Mouse (Mus musculus) left cerebral cortex, adult 11 months (tissue): ENCODE results near the gene Krt19.
A peak's percentile ranks its signal among the peaks of the same experiment; 100 is the strongest.

Experiments used
- DNase-seq: peaks from one replicate; pipeline ENCODE4 v3.0.0; 2022; ENCODE audit warnings: low spot score

Krt19 gene

DNA sequence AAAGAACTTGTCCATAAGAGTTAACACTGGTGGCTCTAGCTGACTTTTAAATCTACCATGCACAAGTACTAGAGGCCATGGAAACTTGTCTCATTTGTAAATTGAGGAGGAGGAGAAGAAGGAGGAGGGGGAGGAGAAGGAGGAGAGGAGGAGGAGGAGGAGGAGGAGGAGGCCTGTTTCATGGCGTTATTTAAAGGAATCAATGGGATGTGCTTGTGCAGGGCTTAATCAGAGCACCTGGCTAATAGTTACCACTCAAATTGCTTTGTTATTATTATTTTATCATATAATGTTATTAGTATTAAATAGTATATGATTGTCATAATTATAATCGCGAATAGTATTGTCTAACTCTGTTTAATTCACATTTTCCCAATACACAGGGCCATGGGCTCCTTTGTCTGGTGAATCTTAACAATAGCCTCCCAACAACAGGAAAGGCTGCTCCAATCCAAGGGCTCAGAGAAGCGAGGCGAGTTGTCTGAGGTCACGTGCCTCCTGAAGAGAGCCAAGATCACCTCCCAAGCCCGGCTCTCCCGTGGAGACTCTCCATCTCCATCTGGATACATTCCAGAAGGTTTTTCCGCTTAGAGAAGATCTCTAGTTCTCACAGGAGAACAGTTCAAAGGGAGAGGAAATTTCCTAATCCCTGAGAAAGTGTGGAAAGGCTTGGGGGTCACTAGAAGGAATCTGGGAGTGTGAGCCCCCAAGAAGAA, at the start of gene Krt19:
Gene Krt19, minus strand, starts transcription at position 51 of the 716 bp plus-strand sequence.
- no peak for DNase-seq

GRCm38 (mm10) chr11:100192992-100193391, 44.5 kb upstream of the Krt19 start, which contains the start of gene Krt9:
TSS of gene Krt9 (minus strand) at chr11:100193246.
- peak; percentile 40 for DNase-seq

GRCm38 (mm10) chr11:100191820-100192219, 43.4 kb upstream of the Krt19 start:
- no peak for DNase-seq

- DNase-seq = no peak
These were observed 38.3 kb upstream of the Krt19 start for GRCm38 (mm10) chr11:100186736-100187135.

- DNase-seq = no peak
These were observed 33.3 kb upstream of the Krt19 start for GRCm38 (mm10) chr11:100181725-100182124.

- DNase-seq = no peak
These were observed 30.8 kb upstream of the Krt19 start for GRCm38 (mm10) chr11:100179260-100179659.

DNA sequence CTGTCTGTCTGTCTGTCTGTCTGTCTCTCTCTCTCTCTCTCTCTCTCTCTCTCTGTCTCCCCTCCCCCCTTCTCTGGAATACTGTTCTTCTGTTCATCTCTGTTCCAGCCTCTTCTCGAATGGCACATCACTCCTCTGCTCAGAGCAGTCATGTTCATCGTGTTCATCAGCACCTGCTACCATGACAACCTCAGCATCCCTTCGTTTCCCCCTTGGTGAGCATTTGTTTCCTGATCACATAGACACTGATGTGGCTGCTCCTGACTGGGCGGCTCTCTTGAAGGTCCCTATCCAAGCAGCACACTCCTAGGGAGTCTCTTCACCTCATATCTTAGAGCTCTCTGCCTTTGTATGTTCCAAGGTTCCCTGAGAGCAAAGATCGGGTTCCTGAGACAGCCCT, 29.8 kb upstream of the Krt19 start:
- no peak for DNase-seq

GRCm38 (mm10) chr11:100176791-100177190, 28.3 kb upstream of the Krt19 start:
- no peak for DNase-seq

DNA sequence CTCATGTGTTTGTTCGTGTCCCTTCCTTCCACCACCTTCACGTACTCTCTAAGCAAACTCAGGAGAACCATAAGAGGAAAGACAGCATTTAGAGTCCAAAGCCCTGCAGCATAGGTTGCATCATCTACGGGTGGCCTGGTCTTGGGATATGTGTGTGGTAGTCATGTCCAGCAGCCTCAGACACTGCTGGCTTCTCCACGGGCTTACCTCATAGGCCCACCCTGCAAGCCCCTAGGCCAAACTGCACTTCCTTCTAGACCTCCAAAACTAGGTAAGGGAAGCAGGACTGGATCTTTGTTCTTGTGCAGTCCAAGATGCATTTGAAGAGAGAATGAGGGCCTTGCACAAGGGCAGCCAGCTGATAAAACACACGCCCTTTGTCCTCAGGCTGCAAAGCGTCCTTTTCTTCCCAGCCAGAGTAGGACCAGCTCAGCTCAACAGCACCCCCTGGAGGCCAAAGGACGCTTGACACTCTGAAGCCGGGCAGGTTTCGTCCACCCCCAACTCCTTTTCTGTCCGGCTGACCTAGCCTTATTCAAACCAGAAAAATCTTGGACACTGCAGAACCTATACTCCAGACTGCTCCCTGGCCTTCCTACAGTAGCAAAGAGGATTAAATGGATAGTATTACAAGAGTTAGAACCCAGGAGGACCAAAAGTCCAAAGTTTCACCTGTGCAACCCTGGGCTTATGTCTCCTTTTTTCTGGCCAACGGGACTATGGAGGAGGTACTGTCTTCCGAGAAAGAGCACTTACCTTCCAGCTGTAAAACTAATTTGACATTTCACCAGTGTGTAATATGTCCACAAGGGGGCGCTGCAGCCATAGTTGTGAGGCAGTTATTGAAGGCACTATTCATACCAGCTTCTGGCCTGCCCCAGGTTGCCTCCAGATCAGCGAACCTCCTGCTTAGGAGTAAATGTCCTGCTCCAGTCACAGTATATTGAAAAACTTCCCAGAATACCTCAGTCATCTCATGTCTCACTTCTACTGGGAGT, 20.6 kb upstream of the Krt19 start:
- peak; percentile 37 for DNase-seq

DNA sequence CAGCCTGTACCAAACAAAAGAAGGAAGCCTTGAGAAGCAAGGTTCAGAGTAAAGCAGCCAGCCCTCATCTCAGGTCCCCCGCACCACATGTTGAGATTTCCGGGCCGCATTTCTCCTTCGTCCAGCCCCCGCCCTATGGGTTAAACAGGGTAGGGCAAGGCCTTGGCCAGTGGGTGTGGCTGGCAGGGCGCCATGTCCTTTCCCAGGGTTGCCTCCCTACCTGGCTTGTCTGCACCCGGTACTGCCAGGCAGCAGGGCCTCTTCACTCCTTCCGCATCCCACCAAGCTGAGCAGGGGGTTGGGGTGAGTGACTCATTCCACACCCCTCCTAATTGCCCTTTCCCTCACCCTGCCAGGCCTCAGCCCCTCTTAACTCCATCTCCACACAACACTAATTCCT, 19.6 kb upstream of the Krt19 start:
- DNase-seq = no peak

GRCm38 (mm10) chr11:100164392-100164791, 15.9 kb upstream of the Krt19 start:
- no peak for DNase-seq

DNA sequence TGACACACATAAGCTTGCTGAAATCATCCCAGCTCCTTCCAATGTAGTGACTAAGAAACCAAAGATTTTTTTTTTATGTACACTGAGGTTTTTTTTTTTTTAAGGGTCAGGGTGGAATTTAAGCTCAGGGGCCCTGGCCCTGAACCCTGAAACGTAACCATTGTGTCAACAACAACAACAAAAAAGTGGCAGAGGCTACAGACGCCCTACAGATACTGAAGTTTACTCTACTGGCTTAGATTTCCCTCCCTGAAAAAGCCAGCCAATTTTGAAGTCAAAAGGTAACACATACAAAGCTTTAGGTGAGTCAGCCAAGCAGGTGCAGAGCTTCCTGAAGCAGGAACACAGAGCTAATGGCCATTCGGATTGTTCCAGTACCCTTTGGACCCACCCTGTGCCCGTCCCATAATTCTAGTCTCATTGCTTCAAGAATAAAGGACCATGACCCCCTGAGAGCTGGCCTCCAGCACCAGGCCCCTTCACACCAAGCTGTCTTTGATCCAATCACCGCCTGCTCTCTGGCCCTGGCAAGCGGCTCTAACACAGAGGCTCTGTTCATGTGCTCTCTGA, 9.5 kb upstream of the Krt19 start:
- no peak for DNase-seq

- DNase-seq = no peak
These were observed 8.9 kb upstream of the Krt19 start for GRCm38 (mm10) chr11:100157331-100157730.

GRCm38 (mm10) chr11:100155497-100156255, 7.2 kb upstream of the Krt19 start:
- DNase-seq = no peak

GRCm38 (mm10) chr11:100147566-100148353, 705 bp downstream of the Krt19 start:
- no peak for DNase-seq

GRCm38 (mm10) chr11:100145858-100146560, 2.5 kb downstream of the Krt19 start:
- no peak for DNase-seq

DNA sequence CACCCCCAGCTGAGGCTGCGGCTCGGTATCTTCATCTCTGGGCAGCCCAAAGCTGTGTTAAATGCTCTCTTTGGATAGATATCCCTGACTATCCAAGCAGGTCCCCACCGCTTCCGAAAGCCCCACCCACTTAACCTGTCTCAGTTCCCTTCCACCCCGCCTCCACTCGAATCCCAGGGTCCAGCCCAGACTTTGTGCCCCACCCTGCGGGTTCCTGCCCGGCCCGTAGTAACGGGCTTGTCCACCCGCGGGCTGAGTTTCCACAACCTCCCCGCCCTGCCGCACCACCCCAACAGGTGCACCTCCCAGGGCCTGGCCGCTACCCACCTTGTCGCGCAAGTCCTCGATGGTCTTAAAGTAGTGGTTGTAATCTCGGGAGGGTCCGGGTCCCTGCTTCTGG, 3.4 kb downstream of the Krt19 start:
- DNase-seq = no peak

- no peak for DNase-seq
These were observed 7.5 kb downstream of the Krt19 start for GRCm38 (mm10) chr11:100140966-100141365.

DNA sequence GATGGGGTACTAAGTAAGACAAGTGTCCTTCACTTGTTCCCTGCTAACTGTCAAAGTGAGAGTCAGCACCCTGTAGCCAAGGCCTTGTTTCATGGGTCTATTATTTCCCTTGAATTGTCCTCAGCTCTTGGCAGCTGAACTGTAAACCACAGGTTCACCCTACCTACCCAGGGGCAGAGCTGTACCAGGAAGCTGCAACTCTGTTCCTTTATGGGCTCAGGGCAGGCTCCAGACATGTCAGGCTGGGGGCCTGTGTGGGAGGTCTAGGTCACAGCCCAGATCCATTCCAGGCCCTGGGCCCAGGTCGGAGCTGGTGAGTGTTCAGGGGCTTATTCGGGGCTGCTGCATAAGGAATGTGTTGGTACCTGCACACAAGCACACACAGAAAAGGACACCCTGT, 9.1 kb downstream of the Krt19 start:
- DNase-seq = no peak

DNA sequence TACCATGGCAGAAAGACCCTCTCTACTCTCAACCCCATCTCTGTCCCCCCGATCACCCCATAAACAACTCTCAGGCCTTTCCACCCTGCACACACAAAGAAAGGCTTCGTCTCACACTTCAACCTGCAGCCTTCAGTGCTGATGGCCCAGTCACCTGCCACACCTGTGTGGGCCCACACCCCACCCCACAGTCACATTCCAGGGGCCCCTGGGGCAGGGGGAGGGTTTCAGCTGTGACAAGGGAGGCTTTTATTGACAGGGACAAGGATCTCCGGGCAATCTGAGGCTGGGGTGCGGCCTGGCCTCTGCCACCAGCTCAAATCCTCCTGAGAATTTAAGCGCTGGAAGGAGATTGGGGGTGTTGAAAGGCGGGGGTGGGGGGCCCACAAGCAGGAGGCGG, 9.7 kb downstream of the Krt19 start:
- DNase-seq = no peak
